Mouse (Mus musculus) neural tube, embryonic 10.5 days (tissue): Measurements from ENCODE around the gene Dpp7.

Experiments used
- DNase-seq: peaks from one replicate; pipeline ENCODE4 v3.0.0-alpha.2; 2017; ENCODE audit warnings: low spot score; ENCODE audit errors: extremely low spot score

The Dpp7 gene

DNA sequence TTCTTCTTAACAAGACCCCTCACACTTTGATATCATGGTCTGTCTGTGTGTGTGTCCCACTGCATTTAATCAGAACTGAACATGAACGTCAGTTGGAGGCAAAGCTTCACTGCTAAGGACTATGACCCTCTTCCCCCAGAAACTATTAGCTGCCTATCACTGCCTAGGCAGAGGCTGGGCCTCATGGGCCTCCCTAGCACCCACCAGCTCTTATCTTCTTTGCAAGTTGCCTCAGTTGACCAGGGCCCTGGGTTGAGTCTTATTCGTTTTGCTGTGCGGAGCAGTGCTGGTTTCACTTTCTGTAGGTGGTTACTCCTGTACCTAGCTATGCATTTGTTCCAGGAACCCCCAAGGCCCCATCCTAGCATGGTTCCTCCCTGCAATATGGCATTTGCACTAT is 13.8 kb upstream of the Dpp7 start:
- DNase-seq, result no peak

GRCm38 (mm10) chr2:25365091-25365761 is 9.1 kb upstream of the Dpp7 start, which contains the start of gene Uap1l1:
Gene Uap1l1 (minus strand): TSS chr2:25365682.
- DNase-seq, result peak; percentile 68

- DNase-seq, result no peak
Measured at GRCm38 (mm10) chr2:25364761-25365090, 8.6 kb upstream of the Dpp7 start.

DNA sequence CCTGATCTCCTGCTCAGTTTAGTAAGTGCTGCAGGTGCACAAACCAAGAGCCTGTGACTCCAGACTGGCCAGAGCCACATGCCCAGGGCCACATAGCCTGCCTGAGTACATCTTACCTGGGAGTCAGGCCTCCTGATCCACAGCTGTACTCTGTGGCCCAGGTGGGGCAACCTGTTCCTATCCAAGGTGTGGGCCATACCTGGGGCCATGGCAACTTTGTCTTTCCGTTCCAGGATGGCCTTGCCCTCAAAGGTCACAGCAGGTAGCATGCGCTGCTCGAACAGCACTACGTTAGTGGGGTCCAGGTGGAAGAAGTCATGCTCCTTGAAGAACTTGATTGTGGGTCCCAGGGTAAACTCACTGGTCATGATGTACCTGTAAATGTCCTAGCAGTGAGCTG is 8.2 kb upstream of the Dpp7 start:
- no peak for DNase-seq

DNA sequence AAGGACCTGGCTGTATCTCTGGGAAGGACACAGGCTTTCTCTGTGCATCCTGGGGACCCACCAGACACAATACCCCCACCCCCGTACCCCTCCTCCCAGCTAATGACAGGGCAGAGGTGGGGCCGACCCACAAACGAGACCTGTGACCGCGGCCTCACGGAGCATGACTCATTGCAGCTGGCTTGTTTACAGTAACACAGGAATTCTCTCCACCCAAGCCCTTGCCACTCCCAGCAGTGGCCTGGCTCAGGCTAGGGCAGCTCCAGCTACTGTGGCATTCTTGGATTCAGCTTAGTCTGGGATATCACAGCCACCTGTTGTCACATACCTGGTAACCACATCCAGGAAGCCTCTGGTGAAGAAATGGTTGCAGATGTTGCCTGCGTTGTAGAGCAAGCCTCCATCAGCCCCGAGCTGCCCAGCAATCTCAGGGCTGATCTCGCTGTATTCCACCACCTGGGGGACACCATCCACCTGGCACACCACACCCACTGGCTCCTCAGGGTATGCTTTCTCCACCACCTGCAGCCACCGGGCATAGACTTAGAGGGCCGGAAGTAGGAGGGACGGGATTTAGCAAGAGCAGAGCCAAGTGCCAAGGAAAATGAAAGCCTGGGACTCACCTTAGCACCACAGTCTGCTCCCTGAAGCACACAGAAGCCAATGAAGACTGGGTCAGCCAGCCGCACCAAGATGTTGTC is 7.5 kb upstream of the Dpp7 start:
- DNase-seq, result no peak

DNA sequence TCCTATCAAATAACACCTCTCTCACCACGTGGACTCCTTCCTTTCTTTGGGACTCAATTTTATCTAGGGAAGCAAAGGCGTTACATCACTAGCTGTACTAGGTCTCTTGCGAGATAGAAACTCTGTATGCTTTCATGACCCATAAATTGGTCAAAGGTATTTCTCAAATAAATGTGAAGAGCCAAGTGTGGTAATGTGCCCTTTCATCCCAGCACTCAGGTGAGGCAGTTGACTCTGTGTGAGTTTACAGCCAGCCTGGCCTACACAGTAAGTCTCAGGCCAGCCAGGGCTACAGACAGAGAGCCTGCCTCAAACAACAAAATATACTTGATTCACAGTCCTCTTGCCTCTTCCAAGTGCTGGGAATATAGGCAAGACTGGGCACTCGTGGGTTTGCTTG is 3.7 kb upstream of the Dpp7 start:
- no peak for DNase-seq

- DNase-seq, result no peak
Measured at GRCm38 (mm10) chr2:25355419-25356066, 616 bp downstream of the Dpp7 start.

DNA sequence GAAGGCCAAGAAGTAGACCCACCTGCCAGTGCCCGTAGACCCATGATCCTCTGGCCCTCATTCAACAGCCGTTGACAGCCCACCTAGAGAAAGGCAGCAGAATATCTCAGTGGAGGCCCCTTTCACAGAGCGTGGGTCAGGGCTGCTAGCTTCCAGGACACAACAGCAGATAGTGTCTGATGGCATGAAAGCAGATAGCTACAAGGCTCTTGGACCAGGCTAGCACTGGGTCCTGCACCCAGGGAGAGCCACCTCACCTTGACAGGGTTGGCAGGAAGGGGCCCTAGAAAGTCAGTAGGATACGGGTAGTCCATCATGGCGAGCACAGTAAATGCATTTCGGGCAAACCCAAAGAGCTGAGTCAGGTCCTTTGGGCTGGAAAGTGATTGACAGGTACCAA is 1.9 kb downstream of the Dpp7 start:
- DNase-seq, result no peak

DNA sequence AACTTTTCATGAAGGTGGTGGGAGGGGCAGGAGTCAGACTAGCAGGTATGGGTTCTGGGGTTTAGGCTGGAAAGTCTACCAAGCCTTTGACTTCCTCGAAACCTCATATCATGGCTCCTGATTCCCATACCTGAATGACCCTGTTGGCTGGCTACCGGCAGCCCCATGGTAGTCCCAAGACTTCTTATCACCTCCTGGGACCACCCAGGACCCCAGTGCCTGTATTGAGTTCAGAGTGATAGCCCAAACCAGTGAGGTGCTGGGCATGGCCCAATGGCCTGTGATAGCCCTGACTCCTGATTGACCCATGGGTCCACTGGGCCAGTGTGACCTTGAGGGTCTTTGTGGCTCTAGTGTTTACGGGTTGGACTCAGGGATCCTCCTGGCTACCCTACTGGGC is 5.5 kb downstream of the Dpp7 start:
- no peak for DNase-seq

GRCm38 (mm10) chr2:25349499-25349898 is 6.7 kb downstream of the Dpp7 start:
- DNase-seq, result no peak

GRCm38 (mm10) chr2:25348162-25348561 is 8.0 kb downstream of the Dpp7 start:
- DNase-seq, result no peak

GRCm38 (mm10) chr2:25338303-25338702 is 17.9 kb downstream of the Dpp7 start:
- DNase-seq, result no peak

- DNase-seq, result no peak
Measured at GRCm38 (mm10) chr2:25333569-25333968, 22.6 kb downstream of the Dpp7 start.

- peak; percentile 99 for DNase-seq
Measured at GRCm38 (mm10) chr2:25332286-25333160, 23.6 kb downstream of the Dpp7 start, which contains the start of gene Man1b1. Gene Man1b1 (plus strand): TSS chr2:25332338.

GRCm38 (mm10) chr2:25331470-25331869 is 24.7 kb downstream of the Dpp7 start:
- no peak for DNase-seq

DNA sequence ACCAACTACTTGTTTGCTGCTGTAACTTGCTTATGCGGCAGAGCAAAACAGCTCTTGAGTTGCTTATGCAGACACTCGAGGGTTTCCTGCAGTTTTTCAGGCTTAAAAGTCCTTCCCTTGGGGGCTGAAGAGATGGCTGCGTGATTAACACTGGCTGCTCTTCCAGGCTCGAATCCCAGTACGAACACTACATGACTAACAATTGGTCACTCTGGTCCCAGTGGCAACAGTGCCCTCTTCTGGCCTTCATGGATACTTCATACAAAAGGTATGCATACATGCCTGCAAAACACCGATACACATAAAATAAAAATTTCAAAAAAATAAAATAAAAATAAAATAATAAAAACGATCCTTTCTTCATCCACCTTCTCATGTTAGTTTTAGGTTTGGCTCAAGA is 27.7 kb downstream of the Dpp7 start:
- DNase-seq, result peak; percentile 30

DNA sequence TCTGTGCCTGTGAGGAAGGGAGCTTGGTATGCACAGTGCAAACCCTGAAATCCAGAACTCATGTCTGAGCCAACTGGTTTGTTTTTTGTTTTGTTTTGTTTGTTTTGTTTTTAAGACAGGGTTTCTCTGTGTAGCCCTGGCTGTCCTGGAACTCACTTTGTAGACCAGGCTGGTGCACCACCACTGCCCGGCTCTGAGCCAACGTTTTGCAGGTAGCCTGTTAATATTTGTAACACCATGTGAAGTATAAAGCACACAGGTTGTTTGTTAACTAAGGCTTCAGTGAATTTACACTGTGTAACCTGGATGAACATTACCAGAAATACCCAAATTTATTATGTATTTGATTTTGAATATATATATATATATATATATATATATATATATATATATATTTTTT is 30.1 kb downstream of the Dpp7 start:
- no peak for DNase-seq

GRCm38 (mm10) chr2:25320084-25320483 is 36.1 kb downstream of the Dpp7 start:
- DNase-seq, result no peak

DNA sequence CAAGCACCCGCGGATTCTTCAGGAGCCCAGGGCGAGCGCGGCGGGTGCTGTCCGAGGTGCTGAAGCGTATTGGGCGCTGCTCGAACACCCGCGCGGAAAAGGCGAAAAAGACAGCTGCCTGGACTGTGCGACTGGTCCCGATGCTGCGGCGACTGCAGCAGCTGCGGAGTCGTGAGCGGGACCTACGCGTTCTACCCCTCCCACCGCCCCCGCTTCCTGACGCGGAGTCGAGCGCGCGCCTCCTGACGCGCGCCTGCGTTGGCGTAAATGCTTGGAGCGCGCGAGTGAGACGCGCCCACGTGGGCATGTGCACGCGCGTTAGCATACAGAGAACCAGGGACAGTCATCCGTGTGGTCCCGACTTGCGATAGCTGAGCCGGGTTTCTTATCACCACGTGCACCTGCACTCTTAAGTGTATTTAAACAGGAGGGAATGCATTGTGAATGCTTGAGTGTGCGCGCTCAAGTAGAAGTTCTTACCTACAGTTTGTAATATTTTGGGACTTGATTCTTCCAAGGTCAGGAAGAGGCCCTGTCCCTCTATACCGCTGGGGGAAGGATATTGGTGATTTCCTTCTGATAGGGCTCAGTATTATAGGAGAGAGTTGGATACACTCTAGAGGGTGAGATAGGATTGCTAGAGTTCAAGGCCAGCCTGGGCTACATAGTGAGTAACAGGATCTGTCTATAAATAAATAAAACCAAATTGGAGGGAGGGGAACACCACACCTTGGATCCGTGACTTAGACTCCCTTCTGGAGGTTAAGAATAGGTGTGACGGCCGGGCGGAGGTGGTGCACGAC is 37.0 kb downstream of the Dpp7 start, which contains the start of gene Grin1:
Gene Grin1, minus strand, starts transcription at position 217 of the 803 bp plus-strand sequence.
- DNase-seq, result peak; percentile 71

DNA sequence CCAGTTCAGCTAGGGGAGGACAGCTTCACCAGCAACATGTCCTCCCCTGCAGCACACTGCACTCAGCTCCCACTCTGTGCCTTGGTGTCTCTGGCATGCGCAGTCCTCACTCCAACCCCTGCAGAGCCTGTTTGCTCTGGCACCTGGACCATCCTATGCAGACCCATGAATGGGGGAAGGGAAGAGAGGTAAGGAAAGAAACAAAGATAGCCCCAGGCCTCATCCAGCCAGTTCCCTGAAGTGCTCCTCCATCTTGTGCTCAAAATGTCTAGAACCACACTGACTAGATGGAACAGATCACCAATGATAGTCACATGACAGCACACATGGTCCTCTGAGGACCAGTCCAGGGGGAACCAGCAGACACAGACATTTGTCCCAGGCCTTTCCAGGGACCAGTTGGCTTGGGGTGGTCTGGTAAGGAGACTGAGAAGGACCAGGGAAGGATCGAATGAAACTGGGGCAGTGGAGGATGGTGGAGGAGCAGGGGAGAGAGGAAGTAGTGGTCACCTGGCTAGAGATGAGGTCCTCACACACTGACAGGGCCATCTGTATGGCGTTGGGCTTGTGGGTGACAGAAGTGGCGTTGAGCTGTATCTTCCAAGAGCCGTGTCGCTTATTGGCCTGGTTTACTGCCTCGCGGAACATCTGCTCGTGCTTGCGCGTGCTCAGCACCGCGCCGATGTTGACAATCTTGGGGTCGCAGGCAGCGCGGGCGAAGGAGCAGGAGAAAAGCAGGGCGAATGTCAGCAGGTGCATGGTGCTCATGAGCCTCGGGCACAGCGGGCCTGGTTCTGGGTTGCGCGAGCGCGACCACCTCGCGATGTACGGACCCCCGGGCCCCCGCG is 37.8 kb downstream of the Dpp7 start:
- DNase-seq, result no peak
